In the genomic region with DNA sequence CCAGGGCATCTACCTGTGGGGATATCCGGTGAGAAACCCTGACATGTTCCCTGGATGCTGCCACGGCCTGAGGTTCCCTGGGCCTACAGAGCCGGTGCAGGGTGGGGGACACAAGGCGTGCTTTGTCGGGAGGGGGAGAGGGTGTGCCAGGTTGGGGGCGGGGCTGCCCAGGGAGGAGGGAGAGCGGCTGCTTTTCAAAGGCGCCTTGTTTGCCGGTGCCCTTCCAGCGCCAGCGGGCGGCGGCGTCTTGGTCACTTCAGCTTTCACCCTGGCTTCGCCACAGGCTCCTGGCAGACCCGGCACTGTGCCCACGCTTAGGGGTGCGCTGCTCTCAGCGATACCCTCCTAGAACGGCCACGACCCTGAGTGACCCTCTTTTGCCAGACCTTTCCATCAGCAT, we compare ENCODE assay signal across 8 mouse cellular contexts. TPM values are rescaled to one million over a fixed set of nuclear protein-coding genes. Genes with fewer than 3 reads are reported as not detected.
DNase-seq lines count a peak whose midpoint lies in the region; ATAC-seq and TF ChIP-seq lines count a peak whose summit lies in the region.

No protein-coding gene starts in this region.

- peak overlapping the region; percentile 26 for H3K4me3 ChIP-seq in lung, embryonic 15.5 days
- H3K4me3 ChIP-seq in lung, adult 2 months (replicated peaks; ENCODE audit: extremely low read depth, low read depth, low read length): no peak overlapping the region
- H3K4me3 ChIP-seq in heart, postnatal 0 days (ENCODE audit: low read depth, low read length): peak overlapping the region; percentile 15
- 0 out of 2 replicates have a peak overlapping the region, but pooled peaks have one; percentile 12 for H3K4me3 ChIP-seq in limb, embryonic 11.5 days (ENCODE audit: low read depth, low read length)

- no peak for TF ChIP-seq POLR2A in lung, adult 2 months (IDR thresholded peaks at IDR 0.05; ENCODE audit: borderline replicate concordance, extremely low read depth, low read depth, low read length)

- H3K9ac ChIP-seq in lung, embryonic 15.5 days: peak overlapping the region; percentile 36; the same call in 1 of the 2 replicates
- no peak overlapping the region for H3K9ac ChIP-seq in heart, postnatal 0 days (replicated peaks; ENCODE audit: low read depth, low read length)
- H3K9ac ChIP-seq in limb, embryonic 11.5 days (ENCODE audit: low read length): 0 out of 2 replicates have a peak overlapping the region, but pooled peaks have one; percentile 7

- H3K27ac ChIP-seq in lung, embryonic 15.5 days: no peak overlapping the region
- H3K27ac ChIP-seq in heart, postnatal 0 days (ENCODE audit: low read depth): no peak overlapping the region
- no peak overlapping the region for H3K27ac ChIP-seq in limb, embryonic 11.5 days (replicated peaks; ENCODE audit: low read depth, low read length)

- DNase-seq in adrenal gland, postnatal 10 days: peak; percentile 53
- no peak for DNase-seq in adrenal gland, adult 8-10 months
- DNase-seq in lung, adult 2 months: no peak
- DNase-seq in heart, postnatal 0 days (ENCODE audit: low spot score): no peak
- DNase-seq in limb, embryonic 11.5 days (ENCODE audit: low spot score): no peak
- DNase-seq in right cerebral cortex, postnatal 25 days: peak; percentile 59
- no peak for DNase-seq in MN1 (ENCODE audit: low spot score)

- H3K4me2 ChIP-seq in lung, embryonic 15.5 days: peak overlapping the region; percentile 57
- H3K4me2 ChIP-seq in heart, postnatal 0 days (ENCODE audit: low read depth, low read length): peak overlapping the region; percentile 34
- H3K4me2 ChIP-seq in limb, embryonic 11.5 days (ENCODE audit: low read depth, severe bottlenecking): peak overlapping the region; percentile 44

- H3K27me3 ChIP-seq in lung, embryonic 15.5 days: peaks cover 19% of the 10 kb centered on the region
- H3K27me3 ChIP-seq in heart, postnatal 0 days (ENCODE audit: control insufficient read depth, insufficient read depth, low read length): peaks cover 21% of the 10 kb centered on the region
- peaks cover 2% of the 10 kb centered on the region; the same call in 1 of the 2 replicates for H3K27me3 ChIP-seq in limb, embryonic 11.5 days (ENCODE audit: control insufficient read depth, insufficient read depth, low read length)

- WGBS in lung, embryonic 15.5 days: 13% methylated on average over 21 of the region's 21 CpGs
- 22% methylated on average over 20 of the region's 21 CpGs for WGBS in lung, adult 2 months
- WGBS in heart, postnatal 0 days: 17% methylated on average over 16 of the region's 21 CpGs
- 16% methylated on average over 21 of the region's 21 CpGs for WGBS in limb, embryonic 11.5 days

- no peak for TF ChIP-seq CTCF in lung, adult 2 months (IDR thresholded peaks at IDR 0.05; ENCODE audit: insufficient read depth, low read length)
- no peak for TF ChIP-seq CTCF in heart, postnatal 0 days (IDR thresholded peaks at IDR 0.05; ENCODE audit: low read depth)

- no peaks in the 10 kb centered on the region for H3K9me3 ChIP-seq in lung, embryonic 15.5 days
- no peaks in the 10 kb centered on the region for H3K9me3 ChIP-seq in heart, postnatal 0 days (replicated peaks; ENCODE audit: control insufficient read depth, low read length)
- H3K9me3 ChIP-seq in limb, embryonic 11.5 days (ENCODE audit: control insufficient read depth, low read length): no peaks in the 10 kb centered on the region

- peaks cover 37% of the 10 kb centered on the region for H3K36me3 ChIP-seq in lung, embryonic 15.5 days
- peaks cover 39% of the 10 kb centered on the region for H3K36me3 ChIP-seq in heart, postnatal 0 days (replicated peaks; ENCODE audit: control insufficient read depth, insufficient read depth, low read length)
- H3K36me3 ChIP-seq in limb, embryonic 11.5 days (ENCODE audit: control insufficient read depth, insufficient read depth, low read length): peaks cover 18% of the 10 kb centered on the region

- no peak for TF ChIP-seq EP300 in heart, postnatal 0 days (IDR thresholded peaks at IDR 0.05; ENCODE audit: low read depth)

- ATAC-seq in lung, embryonic 15.5 days (ENCODE audit: borderline replicate concordance, extremely low read depth, low FRiP score, low TSS enrichment): no peak
- no peak for ATAC-seq in heart, postnatal 0 days (ENCODE audit: insufficient read depth, low read depth)
- peak; percentile 10; the same call in 1 of the 2 replicates for ATAC-seq in limb, embryonic 11.5 days (ENCODE audit: insufficient number of reproducible peaks, low FRiP score, low TSS enrichment, low read depth)

- H3K4me1 ChIP-seq in lung, embryonic 15.5 days: peaks cover 40% of the 10 kb centered on the region
- H3K4me1 ChIP-seq in lung, adult 2 months (ENCODE audit: control insufficient read depth, insufficient read depth, low read length): peaks cover 3% of the 10 kb centered on the region; the same call in 1 of the 2 replicates
- peaks cover 20% of the 10 kb centered on the region for H3K4me1 ChIP-seq in heart, postnatal 0 days (ENCODE audit: control insufficient read depth, insufficient read depth)
- H3K4me1 ChIP-seq in limb, embryonic 11.5 days (ENCODE audit: control insufficient read depth, insufficient read depth, low read length): peaks cover 27% of the 10 kb centered on the region

RNA-seq across cellular contexts. Expression of a gene that starts 0.8 kb away (rescaled TPM):
- 10 to 100 TPM in 1 of 2 experiments, 1 to 10 TPM in 1; 4.2 to 15.0 TPM for total RNA-seq in adrenal gland, postnatal 10 days (2021)
- total RNA-seq in adrenal gland, adult 8-10 months (2022): 1 to 10 TPM in 3 of 4 experiments, under 1 TPM in 1; 0.55 to 1.7 (median 1.4) TPM
- 4.1 and 5.0 TPM in 2 replicates for polyA plus RNA-seq in lung, embryonic 15.5 days (2015; fragmentation: Nextera tagmentation; extraction: Ambion mirVana)
- polyA plus RNA-seq in lung, adult 2 months (2012; rRNA removed): 1.0 and 1.3 TPM in 2 replicates
- 1.4 and 1.9 TPM in 2 replicates for total RNA-seq in heart, postnatal 0 days (2014; rRNA removed; ENCODE audit: low replicate concordance)
- 0.25 and 0.29 TPM in 2 replicates for polyA plus RNA-seq in heart, postnatal 0 days (2015; fragmentation: Nextera tagmentation; extraction: Ambion mirVana)
- 2.6 and 5.0 TPM in 2 replicates for polyA plus RNA-seq in limb, embryonic 11.5 days (2014; fragmentation: Nextera tagmentation; extraction: Ambion mirVana)

RNA-seq across cellular contexts. Expression of a gene that starts 6.8 kb away (rescaled TPM):
- total RNA-seq in adrenal gland, postnatal 10 days (2021): 10 to 100 TPM; 62.3 to 76.1 TPM
- total RNA-seq in adrenal gland, adult 8-10 months (2022): 10 to 100 TPM; 54.8 to 70.9 (median 62.7) TPM
- 47.5 and 56.0 TPM in 2 replicates for polyA plus RNA-seq in lung, embryonic 15.5 days (2015; fragmentation: Nextera tagmentation; extraction: Ambion mirVana)
- 63.2 and 79.8 TPM in 2 replicates for polyA plus RNA-seq in lung, adult 2 months (2012; rRNA removed)
- 29.4 and 36.6 TPM in 2 replicates for total RNA-seq in heart, postnatal 0 days (2014; rRNA removed; ENCODE audit: low replicate concordance)
- 28.4 and 31.2 TPM in 2 replicates for polyA plus RNA-seq in heart, postnatal 0 days (2015; fragmentation: Nextera tagmentation; extraction: Ambion mirVana)
- polyA plus RNA-seq in limb, embryonic 11.5 days (2014; fragmentation: Nextera tagmentation; extraction: Ambion mirVana): 20.5 and 24.0 TPM in 2 replicates

RNA-seq across cellular contexts. Expression of a gene that starts 7.0 kb away (rescaled TPM):
- total RNA-seq in adrenal gland, postnatal 10 days (2021): 100 to 1,000 TPM; 115 to 140 TPM
- 100 to 1,000 TPM; 176 to 248 (median 200) TPM for total RNA-seq in adrenal gland, adult 8-10 months (2022)
- 192 and 205 TPM in 2 replicates for polyA plus RNA-seq in lung, embryonic 15.5 days (2015; fragmentation: Nextera tagmentation; extraction: Ambion mirVana)
- 161 and 183 TPM in 2 replicates for polyA plus RNA-seq in lung, adult 2 months (2012; rRNA removed)
- 88.7 and 97.2 TPM in 2 replicates for total RNA-seq in heart, postnatal 0 days (2014; rRNA removed; ENCODE audit: low replicate concordance)
- 79.7 and 85.4 TPM in 2 replicates for polyA plus RNA-seq in heart, postnatal 0 days (2015; fragmentation: Nextera tagmentation; extraction: Ambion mirVana)
- 85.6 and 94.1 TPM in 2 replicates for polyA plus RNA-seq in limb, embryonic 11.5 days (2014; fragmentation: Nextera tagmentation; extraction: Ambion mirVana)

RNA-seq across cellular contexts. Expression of a gene that starts 10.6 kb away (rescaled TPM):
- 100 to 1,000 TPM; 184 to 194 TPM for total RNA-seq in adrenal gland, postnatal 10 days (2021)
- total RNA-seq in adrenal gland, adult 8-10 months (2022): 100 to 1,000 TPM; 249 to 289 (median 271) TPM
- 46.1 and 49.1 TPM in 2 replicates for polyA plus RNA-seq in lung, embryonic 15.5 days (2015; fragmentation: Nextera tagmentation; extraction: Ambion mirVana)
- 91.2 and 130 TPM in 2 replicates for polyA plus RNA-seq in lung, adult 2 months (2012; rRNA removed)
- total RNA-seq in heart, postnatal 0 days (2014; rRNA removed; ENCODE audit: low replicate concordance): 80.6 and 101 TPM in 2 replicates
- 58.5 and 64.6 TPM in 2 replicates for polyA plus RNA-seq in heart, postnatal 0 days (2015; fragmentation: Nextera tagmentation; extraction: Ambion mirVana)
- polyA plus RNA-seq in limb, embryonic 11.5 days (2014; fragmentation: Nextera tagmentation; extraction: Ambion mirVana): 34.9 and 37.7 TPM in 2 replicates

RNA-seq across cellular contexts. Expression of a gene that starts 14.0 kb away (rescaled TPM):
- 10 to 100 TPM; 29.8 to 36.5 TPM for total RNA-seq in adrenal gland, postnatal 10 days (2021)
- 10 to 100 TPM; 42.7 to 84.4 (median 60.7) TPM for total RNA-seq in adrenal gland, adult 8-10 months (2022)
- 20.9 and 23.2 TPM in 2 replicates for polyA plus RNA-seq in lung, embryonic 15.5 days (2015; fragmentation: Nextera tagmentation; extraction: Ambion mirVana)
- 40.7 and 53.6 TPM in 2 replicates for polyA plus RNA-seq in lung, adult 2 months (2012; rRNA removed)
- total RNA-seq in heart, postnatal 0 days (2014; rRNA removed; ENCODE audit: low replicate concordance): 22.5 and 48.5 TPM in 2 replicates
- polyA plus RNA-seq in heart, postnatal 0 days (2015; fragmentation: Nextera tagmentation; extraction: Ambion mirVana): 10.3 and 11.9 TPM in 2 replicates
- 3.8 and 5.6 TPM in 2 replicates for polyA plus RNA-seq in limb, embryonic 11.5 days (2014; fragmentation: Nextera tagmentation; extraction: Ambion mirVana)

Comparison
In these comparisons a context has a peak if more than half of its experiments do, and no peak if none do; other contexts are left out.
1. DNase-seq: peak in adrenal gland, postnatal 10 days (single experiment) and right cerebral cortex, postnatal 25 days (single experiment); none in adrenal gland, adult 8-10 months (single experiment), lung, adult 2 months (single experiment), heart, postnatal 0 days (single experiment), limb, embryonic 11.5 days (single experiment) and MN1 (single experiment).
2. Peak in every context shown above with its lines, with median percentiles within 50 percentile points of each other: H3K4me2 ChIP-seq.